Mouse (Mus musculus) bone marrow, adult 2 months (tissue): ENCODE data around the gene 1700029I15Rik.

Experiments
- CTCF ChIP-seq: fragments of 200-500 bp; IDR thresholded peaks from 2 replicates; pipeline ENCODE4 v1.5.1; 2011; ENCODE audit warnings: low read length, control low read depth; ENCODE audit not compliant: control insufficient read depth, insufficient read depth
- POLR2A ChIP-seq: fragments of 200-500 bp; IDR thresholded peaks from 2 replicates; pipeline ENCODE4 v1.6.1; 2011; ENCODE audit warnings: low read depth, mild to moderate bottlenecking, control low read depth, low read length, borderline replicate concordance; ENCODE audit not compliant: control insufficient read depth

GRCm38 (mm10) chr2:92362571-92363228 lies 19.6 kb upstream of the 1700029I15Rik start:
- TF ChIP-seq POLR2A (no peak), CTCF (no peak)
